Mouse (Mus musculus) splenic B cell, adult 2 months (primary cell): ENCODE measurements at regions not wholly inside any gene's neighbourhood (a gene's known extent, or its start where the extent isn't known, plus 50 kb on each side); places are given as distances from the start of the nearest gene placed in this dataset.
"Not testable (repeated sequence)": the region's sequence is repeated elsewhere in the genome, so short reads cannot be mapped to it uniquely, and the experiment has no call there.

ENCODE experiments used
- DNase-seq: peaks from one replicate; pipeline ENCODE4 v3.0.0-alpha.2; 2011; ENCODE audit warnings: low read depth, low spot score
- H3K27me3 ChIP-seq: 2 replicates; pipeline ENCODE4 v1.6.1; 2012; ENCODE audit warnings: mild to moderate bottlenecking, low read length, moderate library complexity, mixed read lengths; ENCODE audit not compliant: control insufficient read depth, poor library complexity, insufficient read depth, severe bottlenecking
- H3K36me3 ChIP-seq: 2 replicates; pipeline ENCODE4 v1.6.1; 2012; ENCODE audit warnings: mild to moderate bottlenecking, low read length, moderate library complexity, mixed read lengths; ENCODE audit not compliant: control insufficient read depth, poor library complexity, insufficient read depth, severe bottlenecking

- DNase-seq: peak; percentile 65
- no peaks in the 10 kb centered on the region for H3K36me3 ChIP-seq
Observed at GRCm38 (mm10) chr13:107810060-107810801, 234.0 kb upstream of the Smim15 start.

GRCm38 (mm10) chr13:107808961-107809360 is 235.3 kb upstream of the Smim15 start:
- no peak for DNase-seq
- no peaks in the 10 kb centered on the region for H3K36me3 ChIP-seq
- H3K27me3 ChIP-seq: no peaks in the 10 kb centered on the region

More at GRCm38 (mm10) chr13:107810060-107810801, 234.0 kb upstream of the Smim15 start:
- H3K27me3 ChIP-seq: no peaks in the 10 kb centered on the region

- no peaks in the 10 kb centered on the region for H3K27me3 ChIP-seq
- no peaks in the 10 kb centered on the region for H3K36me3 ChIP-seq
- peak; percentile 29 for DNase-seq
Observed at GRCm38 (mm10) chr13:107804418-107804817, 239.8 kb upstream of the Smim15 start.

GRCm38 (mm10) chr13:107799199-107799945 is 244.9 kb upstream of the Smim15 start:
- DNase-seq: no peak
- no peaks in the 10 kb centered on the region for H3K27me3 ChIP-seq
- H3K36me3 ChIP-seq: no peaks in the 10 kb centered on the region

GRCm38 (mm10) chr13:107798144-107798543 is 246.1 kb upstream of the Smim15 start:
- Histone ChIP-seq H3K36me3 (no peaks in the 10 kb centered on the region), H3K27me3 (no peaks in the 10 kb centered on the region)
- no peak for DNase-seq

GRCm38 (mm10) chr13:107795516-107795915 is 248.7 kb upstream of the Smim15 start:
- Histone ChIP-seq H3K36me3 (no peaks in the 10 kb centered on the region), H3K27me3 (no peaks in the 10 kb centered on the region; the same call in 1 of the 2 replicates)
- DNase-seq: no peak

GRCm38 (mm10) chr13:107791770-107792169 is 252.5 kb upstream of the Smim15 start:
- H3K36me3 ChIP-seq: no peaks in the 10 kb centered on the region
- no peak for DNase-seq
- H3K27me3 ChIP-seq: no peaks in the 10 kb centered on the region; the same call in 1 of the 2 replicates

- DNase-seq: no peak
- Histone ChIP-seq H3K36me3 (no peaks in the 10 kb centered on the region), H3K27me3 (no peaks in the 10 kb centered on the region)
Observed at GRCm38 (mm10) chr13:107784971-107785370, 259.3 kb upstream of the Smim15 start.

GRCm38 (mm10) chr13:107781741-107782140 is 262.5 kb upstream of the Smim15 start:
- Histone ChIP-seq H3K36me3 (no peaks in the 10 kb centered on the region), H3K27me3 (no peaks in the 10 kb centered on the region)
- DNase-seq: no peak

- Histone ChIP-seq H3K36me3 (no peaks in the 10 kb centered on the region), H3K27me3 (no peaks in the 10 kb centered on the region)
- DNase-seq: no peak
Observed at GRCm38 (mm10) chr13:107781221-107781620, 263.0 kb upstream of the Smim15 start.

GRCm38 (mm10) chr13:107779591-107779990 is 264.7 kb upstream of the Smim15 start:
- H3K36me3 ChIP-seq: no peaks in the 10 kb centered on the region
- H3K27me3 ChIP-seq: no peaks in the 10 kb centered on the region
- no peak for DNase-seq

GRCm38 (mm10) chr13:107774499-107774898 is 269.7 kb upstream of the Smim15 start:
- not testable (repeated sequence) for H3K27me3 ChIP-seq, DNase-seq, H3K36me3 ChIP-seq

- Histone ChIP-seq H3K27me3 (no peaks in the 10 kb centered on the region), H3K36me3 (peaks cover 2% of the 10 kb centered on the region; the same call in 1 of the 2 replicates)
- DNase-seq: no peak
Observed at GRCm38 (mm10) chr13:107767262-107767624, 277.0 kb upstream of the Smim15 start.

- no peak for DNase-seq
- Histone ChIP-seq H3K27me3 (no peaks in the 10 kb centered on the region), H3K36me3 (peaks cover 2% of the 10 kb centered on the region; the same call in 1 of the 2 replicates)
Observed at GRCm38 (mm10) chr13:107766397-107767261, 277.6 kb upstream of the Smim15 start.
